Mouse (Mus musculus) liver, embryonic 18 days (tissue): ENCODE data around the gene Nrbf2. TPM values are rescaled to one million over a fixed set of nuclear protein-coding genes. Genes with fewer than 3 reads are reported as not detected.

ENCODE experiments used
- polyA plus RNA-seq: library from polyadenylated mRNA; depleted of rRNA; stranded (reverse); fragments of >200 nt; gene quantifications from 2 replicates; pipeline ENCODE4 v1.2.3, GENCODE M21; 2012; rRNA removed

Gene Nrbf2
- 5.4 and 6.0 TPM in 2 replicates for polyA plus RNA-seq

DNA sequence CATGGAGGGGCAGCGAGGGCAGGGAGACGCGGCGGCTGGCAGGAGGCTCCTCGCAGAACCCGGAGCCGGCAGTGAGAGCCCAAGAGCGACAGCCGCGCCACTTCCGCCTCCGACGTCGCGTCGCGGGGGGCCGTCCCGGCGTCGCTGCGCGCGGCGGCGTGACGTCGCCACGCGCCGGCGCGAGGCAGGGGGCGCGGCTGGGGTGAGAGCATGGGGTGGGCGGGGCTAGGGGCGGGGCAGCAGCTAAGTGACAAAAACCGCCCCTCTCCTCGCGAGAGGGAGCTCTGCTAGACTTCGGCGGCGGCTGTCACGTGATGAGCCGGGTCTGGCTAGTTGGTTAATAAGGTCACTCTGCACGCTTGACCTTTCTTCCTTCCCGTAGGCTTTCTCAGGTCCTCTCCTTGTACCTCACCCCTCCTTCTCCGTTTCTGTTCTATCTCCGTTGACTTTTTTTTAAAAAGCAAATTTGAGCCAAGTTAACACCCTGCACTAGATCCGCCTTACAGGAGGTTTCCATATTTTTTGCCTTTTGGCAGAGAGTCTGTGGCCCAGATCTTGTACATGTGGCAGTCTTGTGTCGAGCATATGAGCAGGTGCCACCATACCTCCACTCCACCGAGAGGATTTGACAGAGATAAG lies at the start of gene Nrbf2:
TSS of gene Nrbf2 (minus strand) at position 130 of the 639 bp plus-strand sequence.

Other genes starting within 250 kb of the Nrbf2 start
- 7.9 and 8.7 TPM in 2 replicates for gene Jmjd1c, start 189.2 kb downstream of the Nrbf2 start, polyA plus RNA-seq
- 12.5 and 12.9 TPM in 2 replicates for gene Reep3, start 188.4 kb downstream of the Nrbf2 start, polyA plus RNA-seq